Mouse (Mus musculus) brain, embryonic 14.5 days (tissue): ENCODE measurements around the gene Dock11. TPM values are rescaled to one million over a fixed set of nuclear protein-coding genes. Genes with fewer than 3 reads are reported as not detected.

ENCODE experiments used
- DNase-seq: peaks from one replicate; pipeline ENCODE4 v3.0.0-alpha.2; 2011; ENCODE audit warnings: low read depth
- CTCF ChIP-seq: fragments of 200-500 bp; IDR thresholded peaks from 2 replicates; pipeline ENCODE4 v1.5.1; 2012; ENCODE audit warnings: inconsistent platforms, mild to moderate bottlenecking, moderate library complexity, borderline replicate concordance; ENCODE audit not compliant: insufficient read depth, insufficient read length; ENCODE audit errors: extremely low read depth
- POLR2A ChIP-seq: fragments of 200-500 bp; IDR thresholded peaks from 2 replicates; pipeline ENCODE4 v1.6.1; 2012; ENCODE audit warnings: mild to moderate bottlenecking, inconsistent platforms, borderline replicate concordance; ENCODE audit not compliant: poor library complexity, insufficient read depth, insufficient read length, severe bottlenecking; ENCODE audit errors: extremely low read depth
- polyA plus RNA-seq: library from polyadenylated mRNA; depleted of rRNA; stranded (reverse); fragments of >200 nt; gene quantifications from 2 replicates; pipeline ENCODE4 v1.2.3, GENCODE M21; 2012; rRNA removed

The Dock11 gene
- polyA plus RNA-seq, 1 experiment, result 21.0 TPM

DNA sequence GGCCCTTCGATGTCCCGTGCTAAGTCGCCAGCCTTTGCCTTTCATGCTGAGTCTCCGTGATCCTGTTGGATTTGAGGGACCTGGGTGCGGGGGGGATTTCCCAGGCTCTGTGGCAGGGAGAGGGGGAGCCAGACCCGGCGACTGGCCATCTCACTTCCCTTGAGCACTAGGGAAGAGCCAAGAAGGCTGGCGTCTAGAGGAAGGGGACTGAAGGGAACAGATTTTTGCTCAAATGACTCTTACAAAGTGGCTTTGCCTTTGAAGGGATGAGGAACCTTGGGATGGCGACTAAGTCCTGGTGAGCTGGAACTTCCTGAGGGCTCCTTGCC is 223.8 kb downstream of the Dock11 start:
- no peak for DNase-seq
- TF ChIP-seq POLR2A (no peak), CTCF (no peak)

DNA sequence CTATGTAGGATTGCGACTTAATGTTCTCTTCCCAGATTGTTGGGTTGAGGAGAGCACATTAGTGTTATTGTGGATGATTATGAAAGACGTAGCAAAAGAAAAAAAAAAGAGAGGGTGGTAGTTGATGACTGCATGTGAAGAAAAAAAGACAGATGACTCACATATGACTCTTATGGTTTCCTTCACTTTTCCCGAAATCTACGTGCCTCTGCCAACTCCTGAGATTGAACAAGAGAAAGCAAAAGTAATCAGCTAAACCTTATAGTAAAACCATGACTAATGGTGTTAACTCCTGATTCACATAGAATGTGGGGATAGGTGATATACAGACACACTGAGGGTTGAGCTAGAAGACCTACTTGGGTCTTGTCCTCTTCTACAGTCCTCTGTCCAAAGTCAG is 226.5 kb downstream of the Dock11 start:
- TF ChIP-seq POLR2A (no peak), CTCF (no peak)

More for the DNA sequence above, 226.5 kb downstream of the Dock11 start:
- no peak for DNase-seq

Other genes starting within 250 kb of the Dock11 start
- gene Il13ra1, start 223.3 kb downstream of the Dock11 start, polyA plus RNA-seq, result 2.6 and 3.7 TPM in 2 replicates